Mouse (Mus musculus) C2C12 (cell line): ENCODE data around the gene Gm33543. TPM values are rescaled to one million over a fixed set of nuclear protein-coding genes. Genes with fewer than 3 reads are reported as not detected.

Experiments used
- H3K27me3 ChIP-seq: one replicate; pipeline ENCODE4 v1.6.1; 2011; ENCODE audit not compliant: control insufficient read depth, insufficient read depth, insufficient read length
- H3K36me3 ChIP-seq: one replicate; pipeline ENCODE4 v1.6.1; 2011; ENCODE audit not compliant: control insufficient read depth, insufficient read depth
- H3K4me3 ChIP-seq: one replicate; pipeline ENCODE4 v1.5.1; 2011; ENCODE audit warnings: mild to moderate bottlenecking, control low read depth; ENCODE audit not compliant: poor library complexity, insufficient read depth, severe bottlenecking
- H3K79me2 ChIP-seq: one replicate; pipeline ENCODE4 v1.6.1; 2011; ENCODE audit not compliant: control insufficient read depth, insufficient read depth
- H3K79me3 ChIP-seq: one replicate; pipeline ENCODE4 v1.6.1; 2011; ENCODE audit warnings: low read depth, control low read depth
- H3ac ChIP-seq: one replicate; pipeline ENCODE3; 2011; ENCODE audit warnings: low read depth; ENCODE audit not compliant: control insufficient read depth, insufficient read length
- CEBPB ChIP-seq: IDR thresholded peaks from one replicate; pipeline ENCODE4 v1.6.1; 2011; ENCODE audit warnings: low read depth, mild to moderate bottlenecking, control low read depth, moderate library complexity
- CTCF ChIP-seq: IDR thresholded peaks from one replicate; pipeline ENCODE4 v1.5.1; 2011; ENCODE audit not compliant: control insufficient read depth, insufficient read depth, insufficient read length
- FOSL1 ChIP-seq: IDR thresholded peaks from one replicate; pipeline ENCODE4 v1.8.0; 2011; ENCODE audit warnings: mild to moderate bottlenecking, low read length; ENCODE audit not compliant: poor library complexity, insufficient read depth, severe bottlenecking
- MAX ChIP-seq: IDR thresholded peaks from one replicate; pipeline ENCODE4 v1.6.1; 2011; ENCODE audit warnings: mild to moderate bottlenecking, control low read depth
- MYOD1 ChIP-seq: IDR thresholded peaks from one replicate; pipeline ENCODE4 v1.6.1; 2011; ENCODE audit warnings: low read depth; ENCODE audit not compliant: control insufficient read depth, insufficient read length
- MYOG ChIP-seq: IDR thresholded peaks from one replicate; pipeline ENCODE4 v1.6.1; 2011; ENCODE audit not compliant: control insufficient read depth, insufficient read length; ENCODE audit errors: extremely low read depth
- USF1 ChIP-seq: IDR thresholded peaks from one replicate; pipeline ENCODE4 v1.6.1; 2011; ENCODE audit warnings: low read depth, mild to moderate bottlenecking, control low read depth, moderate library complexity
- polyA plus RNA-seq: library from polyadenylated mRNA; unstranded; fragments of >200 nt; fragmentation: generic; extraction: Trizol; gene quantifications from one replicate; pipeline ENCODE4 v1.2.1, GENCODE M21; 2012; ENCODE audit warnings: missing spikeins

Gene Gm33543
- polyA plus RNA-seq, 1 experiment = not detected

- no peaks in the 10 kb centered on the region for H3K36me3 ChIP-seq
- no peak for TF ChIP-seq FOSL1
- TF ChIP-seq CEBPB = no peak
- TF ChIP-seq CTCF = no peak
- TF ChIP-seq USF1 = no peak
- TF ChIP-seq MYOG = no peak
- no peak for TF ChIP-seq MAX
- no peaks in the 10 kb centered on the region for H3K79me2 ChIP-seq
- H3K27me3 ChIP-seq = no peaks in the 10 kb centered on the region
- H3K79me3 ChIP-seq = no peaks in the 10 kb centered on the region
- H3ac ChIP-seq = no peak overlapping the region
- no peak overlapping the region for H3K4me3 ChIP-seq
Measured at GRCm38 (mm10) chr10:95879983-95880934, 37.5 kb upstream of the Gm33543 start.

GRCm38 (mm10) chr10:95870782-95871181 is 28.1 kb upstream of the Gm33543 start:
- H3K27me3 ChIP-seq = no peaks in the 10 kb centered on the region
- no peak overlapping the region for H3K4me3 ChIP-seq
- TF ChIP-seq CEBPB (no peak), MYOG (no peak), MAX (no peak), FOSL1 (no peak), CTCF (no peak), MYOD1 (no peak), USF1 (no peak)
- H3ac ChIP-seq = no peak overlapping the region
- H3K36me3 ChIP-seq = no peaks in the 10 kb centered on the region
- no peaks in the 10 kb centered on the region for H3K79me3 ChIP-seq
- no peaks in the 10 kb centered on the region for H3K79me2 ChIP-seq

GRCm38 (mm10) chr10:95868348-95868747 is 25.6 kb upstream of the Gm33543 start:
- H3K27me3 ChIP-seq = no peaks in the 10 kb centered on the region
- no peaks in the 10 kb centered on the region for H3K79me2 ChIP-seq
- H3ac ChIP-seq = no peak overlapping the region
- H3K36me3 ChIP-seq = no peaks in the 10 kb centered on the region
- no peaks in the 10 kb centered on the region for H3K79me3 ChIP-seq
- TF ChIP-seq FOSL1 (no peak), CEBPB (no peak)
- H3K4me3 ChIP-seq = no peak overlapping the region

GRCm38 (mm10) chr10:95867596-95867995 is 24.9 kb upstream of the Gm33543 start:
- H3K36me3 ChIP-seq = no peaks in the 10 kb centered on the region
- H3K27me3 ChIP-seq = no peaks in the 10 kb centered on the region
- no peak for TF ChIP-seq USF1
- no peak for TF ChIP-seq CTCF
- no peak for TF ChIP-seq MYOD1
- no peak for TF ChIP-seq CEBPB
- no peak for TF ChIP-seq MYOG
- H3K79me2 ChIP-seq = no peaks in the 10 kb centered on the region
- H3ac ChIP-seq = no peak overlapping the region
- H3K4me3 ChIP-seq = no peak overlapping the region
- H3K79me3 ChIP-seq = no peaks in the 10 kb centered on the region

- Histone ChIP-seq H3ac (no peak overlapping the region), H3K4me3 (no peak overlapping the region), H3K27me3 (no peaks in the 10 kb centered on the region), H3K79me2 (no peaks in the 10 kb centered on the region), H3K36me3 (no peaks in the 10 kb centered on the region), H3K79me3 (no peaks in the 10 kb centered on the region)
- TF ChIP-seq USF1 (no peak), FOSL1 (no peak), CTCF (no peak), MAX (no peak), MYOG (no peak), CEBPB (no peak), MYOD1 (no peak)
Measured at GRCm38 (mm10) chr10:95864349-95865124, 21.8 kb upstream of the Gm33543 start.
